ENCODE assay signal across 33 mouse cellular contexts in the genomic region with DNA sequence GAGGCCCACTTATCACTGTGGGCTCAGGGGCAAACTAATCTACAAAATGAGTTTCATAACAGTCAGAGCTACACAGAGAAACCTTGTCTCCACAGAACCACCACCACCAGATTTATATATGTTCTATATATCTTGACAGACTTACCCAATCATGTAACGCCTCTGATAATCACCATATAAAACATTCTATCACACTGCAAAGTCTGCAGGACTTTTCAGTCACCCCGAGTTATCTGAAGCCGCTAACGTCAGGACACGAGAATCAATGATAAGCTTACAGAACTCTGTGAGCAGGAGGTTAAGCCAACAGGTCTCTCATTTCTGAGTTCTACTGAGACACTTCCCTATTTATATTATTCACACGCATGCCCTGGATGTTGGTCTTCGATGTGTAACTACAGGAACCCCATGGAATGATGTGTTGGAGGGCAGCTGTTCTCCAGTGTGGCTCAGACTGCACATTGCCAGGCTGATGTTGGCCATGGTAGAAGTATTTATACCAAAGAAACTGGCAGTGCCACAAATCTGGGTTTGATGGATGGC. TPM values are rescaled to one million over a fixed set of nuclear protein-coding genes. Genes with fewer than 3 reads are reported as not detected.
"Had no signal": no experiment of that assay in that cellular context is flagged by ENCODE, and none has a peak within 500 bp of the region (broad histone marks: within the 10 kb centered on the region; RNA-seq: fewer than 3 reads in every experiment).

No protein-coding gene starts in this region.

- ATAC-seq: forebrain, postnatal 0 days; hindbrain, postnatal 0 days; intestine, embryonic 16.5 days had no signal

- H3K36me3 ChIP-seq: heart, embryonic 10.5 days; hindbrain, embryonic 13.5 days; hindbrain, embryonic 15.5 days; kidney, embryonic 15.5 days; limb, embryonic 10.5 days; limb, embryonic 12.5 days had no signal

- H3K4me3 ChIP-seq: heart, embryonic 10.5 days; hindbrain, embryonic 13.5 days; hindbrain, embryonic 15.5 days; kidney, embryonic 15.5 days; limb, embryonic 10.5 days; limb, embryonic 12.5 days had no signal

- H3K4me1 ChIP-seq: hindbrain, embryonic 13.5 days; hindbrain, embryonic 15.5 days had no signal

- H3K4me2 ChIP-seq: hindbrain, embryonic 13.5 days; hindbrain, embryonic 15.5 days; kidney, embryonic 15.5 days; limb, embryonic 12.5 days had no signal

- H3K9ac ChIP-seq: forebrain, postnatal 0 days; hindbrain, embryonic 13.5 days; hindbrain, embryonic 15.5 days; kidney, embryonic 15.5 days; limb, embryonic 12.5 days had no signal

- DNase-seq: forebrain, postnatal 0 days; gastrocnemius, postnatal 14 days; gastrocnemius, postnatal 36 days; heart, adult 11 months; heart, postnatal 10 days; kidney, adult 11 months; kidney, adult 2 months; kidney, adult 9 months; kidney, postnatal 14 days; kidney, postnatal 36 days; layer of hippocampus, adult 9-11 months; layer of hippocampus, postnatal 36 days; liver had no signal

- H3K27ac ChIP-seq: heart, embryonic 10.5 days; hindbrain, embryonic 13.5 days; hindbrain, embryonic 15.5 days; hindbrain, postnatal 0 days; kidney, embryonic 15.5 days; kidney, postnatal 0 days; limb, embryonic 10.5 days; limb, embryonic 12.5 days had no signal

- H3K9me3 ChIP-seq: heart, embryonic 10.5 days; hindbrain, embryonic 13.5 days; hindbrain, embryonic 15.5 days; kidney, embryonic 15.5 days; limb, embryonic 12.5 days had no signal

- H3K27me3 ChIP-seq: hindbrain, embryonic 15.5 days; kidney, embryonic 15.5 days; limb, embryonic 12.5 days had no signal

RNA-seq across cellular contexts. Expression of gene Gm572, which starts 50.4 kb away (rescaled TPM):
- total RNA-seq: forebrain, postnatal 0 days; hematopoietic stem cell, adult 5-6 weeks; hindbrain, postnatal 0 days; layer of hippocampus, adult 18-20 months; layer of hippocampus, adult 8-10 months; layer of hippocampus, postnatal 14 days; layer of hippocampus, postnatal 36 days; left cerebral cortex, adult 18-20 months; left cerebral cortex, postnatal 10 days; left cerebral cortex, postnatal 25 days had no signal
- polyA plus RNA-seq: forebrain, postnatal 0 days; gonadal fat pad, adult 2 months; heart, embryonic 10.5 days; hindbrain, embryonic 11.5 days; hindbrain, embryonic 13.5 days; hindbrain, embryonic 15.5 days; hindbrain, postnatal 0 days; intestine, embryonic 14.5 days; intestine, embryonic 16.5 days; kidney, embryonic 15.5 days; kidney, postnatal 0 days; large intestine, adult 2 months; limb, embryonic 10.5 days; limb, embryonic 12.5 days had no signal
